Mouse (Mus musculus) midbrain, embryonic 11.5 days (tissue): ENCODE measurements around the gene Hpf1. TPM values are rescaled to one million over a fixed set of nuclear protein-coding genes. Genes with fewer than 3 reads are reported as not detected.

Source experiments
- ATAC-seq: fragments of 200-750 bp; cut with Nextera tagmentation; 2 replicates; pipeline ENCODE4 v1.8.0; 2017; ENCODE audit warnings: moderate TSS enrichment, moderate library complexity; ENCODE audit not compliant: low FRiP score
- DNase-seq: peaks from one replicate; pipeline ENCODE4 v3.0.0; 2015; ENCODE audit warnings: low spot score; ENCODE audit errors: missing footprints
- H3K27ac ChIP-seq: fragments of 300-500 bp; sonication (generic); 2 replicates; pipeline ENCODE4 v1.5.1; 2014; ENCODE audit warnings: low read depth, low read length
- H3K27me3 ChIP-seq: fragments of 300-500 bp; sonication (generic); 2 replicates; pipeline ENCODE4 v1.6.1; 2014; ENCODE audit warnings: mild to moderate bottlenecking, low read length, moderate library complexity, mixed read lengths; ENCODE audit not compliant: control insufficient read depth, insufficient read depth
- H3K36me3 ChIP-seq: fragments of 300-500 bp; sonication (generic); 2 replicates; pipeline ENCODE4 v1.6.1; 2014; ENCODE audit warnings: mild to moderate bottlenecking, low read length, moderate library complexity, mixed read lengths; ENCODE audit not compliant: control insufficient read depth, insufficient read depth
- H3K4me1 ChIP-seq: fragments of 300-500 bp; sonication (generic); 2 replicates; pipeline ENCODE4 v1.6.1; 2014; ENCODE audit warnings: low read length; ENCODE audit not compliant: control insufficient read depth, insufficient read depth
- H3K4me2 ChIP-seq: fragments of 300-500 bp; sonication (generic); 2 replicates; pipeline ENCODE4 v1.6.1; 2014; ENCODE audit warnings: mild to moderate bottlenecking, moderate library complexity
- H3K4me3 ChIP-seq: fragments of 300-500 bp; sonication (generic); 2 replicates; pipeline ENCODE4 v1.5.1; 2014; ENCODE audit warnings: low read depth, low read length
- H3K9ac ChIP-seq: fragments of 300-500 bp; sonication (generic); 2 replicates; pipeline ENCODE4 v1.6.1; 2014; ENCODE audit warnings: low read length
- H3K9me3 ChIP-seq: fragments of 300-500 bp; sonication (generic); 2 replicates; pipeline ENCODE4 v1.6.1; 2016; ENCODE audit warnings: low read length; ENCODE audit not compliant: control insufficient read depth
- WGBS: fragments of 180-500 bp; shearing (Covaris S2); extraction: QIAGEN DNeasy Blood & Tissue Kit; methylation state at CpG from one replicate; pipeline ENCODE4 v1.1.7; 2014; 5-methylcytosine and 5-hydroxymethylcytosine counted together
- polyA plus RNA-seq: library from polyadenylated mRNA; unstranded; fragments of >200 nt; fragmentation: Nextera tagmentation; extraction: Ambion mirVana; gene quantifications from 2 replicates; pipeline ENCODE4 v1.2.1, GENCODE M21; 2014

Hpf1 gene
- 138 and 147 TPM in 2 replicates for polyA plus RNA-seq

GRCm38 (mm10) chr8:60889843-60890519 lies at the start of gene Hpf1:
TSS of gene Hpf1 (plus strand) at chr8:60890418.
- H3K4me1 ChIP-seq = peaks cover 10% of the 10 kb centered on the region; the same call in 1 of the 2 replicates
- no peak within 1 kb of the TSS for H3K27ac ChIP-seq
- ATAC-seq (peak; percentile 98), DNase-seq (peak; percentile 99)
- peak within 1 kb of the TSS; percentile 77 for H3K9ac ChIP-seq
- no peaks in the 10 kb centered on the region; the same call in 1 of the 2 replicates for H3K36me3 ChIP-seq
- 6% methylated on average over 43 of the region's 43 CpGs for whole genome bisulfite sequencing
- H3K4me3 ChIP-seq = peak within 1 kb of the TSS; percentile 80
- H3K27me3 ChIP-seq = no peaks in the 10 kb centered on the region
- no peaks in the 10 kb centered on the region for H3K9me3 ChIP-seq
- H3K4me2 ChIP-seq = peak within 1 kb of the TSS; percentile 69

- DNase-seq (no peak), ATAC-seq (no peak)
- no peaks in the 10 kb centered on the region for H3K9me3 ChIP-seq
These were observed 47.8 kb upstream of the Hpf1 start for GRCm38 (mm10) chr8:60842388-60842787.

GRCm38 (mm10) chr8:60857559-60857958 lies 32.7 kb upstream of the Hpf1 start:
- Histone ChIP-seq H3K4me2 (no peak overlapping the region), H3K27me3 (no peaks in the 10 kb centered on the region), H3K4me3 (no peak overlapping the region), H3K27ac (no peak overlapping the region), H3K9ac (no peak overlapping the region), H3K36me3 (no peaks in the 10 kb centered on the region), H3K9me3 (no peaks in the 10 kb centered on the region), H3K4me1 (no peaks in the 10 kb centered on the region)
- no peak for DNase-seq
- ATAC-seq = no peak

More at GRCm38 (mm10) chr8:60842388-60842787, 47.8 kb upstream of the Hpf1 start:
- Histone ChIP-seq H3K27ac (no peak overlapping the region), H3K36me3 (no peaks in the 10 kb centered on the region), H3K4me1 (no peaks in the 10 kb centered on the region), H3K9ac (no peak overlapping the region), H3K4me2 (no peak overlapping the region), H3K4me3 (no peak overlapping the region), H3K27me3 (no peaks in the 10 kb centered on the region)
- 84% methylated on average over 6 of the region's 6 CpGs for WGBS

- no peak for ATAC-seq
- no peak for DNase-seq
- H3K4me1 ChIP-seq = no peaks in the 10 kb centered on the region
- H3K27ac ChIP-seq = no peak overlapping the region
- H3K36me3 ChIP-seq = no peaks in the 10 kb centered on the region
- H3K9ac ChIP-seq = no peak overlapping the region
- no peaks in the 10 kb centered on the region for H3K9me3 ChIP-seq
- H3K4me3 ChIP-seq = no peak overlapping the region
- H3K27me3 ChIP-seq = no peaks in the 10 kb centered on the region
- no peak overlapping the region for H3K4me2 ChIP-seq
These were observed 32.1 kb upstream of the Hpf1 start for GRCm38 (mm10) chr8:60858091-60858490.

- H3K9ac ChIP-seq = no peak overlapping the region
- no peak for DNase-seq
- H3K27ac ChIP-seq = no peak overlapping the region
- no peaks in the 10 kb centered on the region for H3K4me1 ChIP-seq
- no peak overlapping the region for H3K4me3 ChIP-seq
- no peak for ATAC-seq
- H3K27me3 ChIP-seq = no peaks in the 10 kb centered on the region
- H3K9me3 ChIP-seq = no peaks in the 10 kb centered on the region
- H3K4me2 ChIP-seq = no peak overlapping the region
- WGBS = 74% methylated on average over 4 of the region's 4 CpGs
- H3K36me3 ChIP-seq = no peaks in the 10 kb centered on the region
These were observed 31.2 kb upstream of the Hpf1 start for GRCm38 (mm10) chr8:60858911-60859476.

GRCm38 (mm10) chr8:60859605-60860004 lies 30.6 kb upstream of the Hpf1 start:
- Histone ChIP-seq H3K4me1 (no peaks in the 10 kb centered on the region), H3K4me2 (no peak overlapping the region), H3K9me3 (no peaks in the 10 kb centered on the region), H3K4me3 (no peak overlapping the region), H3K9ac (no peak overlapping the region), H3K27ac (no peak overlapping the region), H3K27me3 (no peaks in the 10 kb centered on the region), H3K36me3 (no peaks in the 10 kb centered on the region)
- DNase-seq (no peak), ATAC-seq (no peak)
- 87% methylated on average over 9 of the region's 9 CpGs for WGBS

GRCm38 (mm10) chr8:60860749-60861148 lies 29.5 kb upstream of the Hpf1 start:
- no peaks in the 10 kb centered on the region for H3K9me3 ChIP-seq
- ATAC-seq (no peak), DNase-seq (no peak)
- no peak overlapping the region for H3K4me2 ChIP-seq
- H3K27me3 ChIP-seq = no peaks in the 10 kb centered on the region
- no peak overlapping the region for H3K27ac ChIP-seq
- 73% methylated on average over 3 of the region's 3 CpGs for WGBS
- no peaks in the 10 kb centered on the region for H3K36me3 ChIP-seq
- H3K9ac ChIP-seq = no peak overlapping the region
- H3K4me1 ChIP-seq = no peaks in the 10 kb centered on the region
- no peak overlapping the region for H3K4me3 ChIP-seq

- Histone ChIP-seq H3K4me1 (no peaks in the 10 kb centered on the region), H3K9me3 (no peaks in the 10 kb centered on the region), H3K4me2 (no peak overlapping the region), H3K4me3 (no peak overlapping the region), H3K9ac (no peak overlapping the region), H3K27me3 (no peaks in the 10 kb centered on the region), H3K27ac (no peak overlapping the region), H3K36me3 (no peaks in the 10 kb centered on the region)
- DNase-seq (no peak), ATAC-seq (no peak)
- 88% methylated on average over 6 of the region's 6 CpGs for WGBS
These were observed 28.4 kb upstream of the Hpf1 start for GRCm38 (mm10) chr8:60861783-60862182.

- 86% methylated on average over 6 of the region's 6 CpGs for WGBS
- ATAC-seq (no peak; the same call in 1 of the 2 replicates), DNase-seq (no peak)
- no peak overlapping the region for H3K4me2 ChIP-seq
- H3K4me1 ChIP-seq = no peaks in the 10 kb centered on the region
- no peaks in the 10 kb centered on the region for H3K36me3 ChIP-seq
- no peak overlapping the region for H3K27ac ChIP-seq
- H3K9ac ChIP-seq = no peak overlapping the region
- no peaks in the 10 kb centered on the region for H3K9me3 ChIP-seq
- H3K27me3 ChIP-seq = no peaks in the 10 kb centered on the region
- H3K4me3 ChIP-seq = no peak overlapping the region
These were observed 25.3 kb upstream of the Hpf1 start for GRCm38 (mm10) chr8:60864875-60865274.
